Mouse (Mus musculus) liver, adult 2 months (tissue): ENCODE data around the gene Agbl5.

Experiments
- CTCF ChIP-seq: fragments of 200-500 bp; IDR thresholded peaks from 2 replicates; pipeline ENCODE4 v1.5.1; 2011; ENCODE audit warnings: low read depth, low read length, control low read depth
- POLR2A ChIP-seq: fragments of 200-500 bp; IDR thresholded peaks from 2 replicates; pipeline ENCODE4 v1.6.1; 2011; ENCODE audit warnings: low read length, control low read depth; ENCODE audit not compliant: insufficient read depth; ENCODE audit errors: extremely low read depth

DNA sequence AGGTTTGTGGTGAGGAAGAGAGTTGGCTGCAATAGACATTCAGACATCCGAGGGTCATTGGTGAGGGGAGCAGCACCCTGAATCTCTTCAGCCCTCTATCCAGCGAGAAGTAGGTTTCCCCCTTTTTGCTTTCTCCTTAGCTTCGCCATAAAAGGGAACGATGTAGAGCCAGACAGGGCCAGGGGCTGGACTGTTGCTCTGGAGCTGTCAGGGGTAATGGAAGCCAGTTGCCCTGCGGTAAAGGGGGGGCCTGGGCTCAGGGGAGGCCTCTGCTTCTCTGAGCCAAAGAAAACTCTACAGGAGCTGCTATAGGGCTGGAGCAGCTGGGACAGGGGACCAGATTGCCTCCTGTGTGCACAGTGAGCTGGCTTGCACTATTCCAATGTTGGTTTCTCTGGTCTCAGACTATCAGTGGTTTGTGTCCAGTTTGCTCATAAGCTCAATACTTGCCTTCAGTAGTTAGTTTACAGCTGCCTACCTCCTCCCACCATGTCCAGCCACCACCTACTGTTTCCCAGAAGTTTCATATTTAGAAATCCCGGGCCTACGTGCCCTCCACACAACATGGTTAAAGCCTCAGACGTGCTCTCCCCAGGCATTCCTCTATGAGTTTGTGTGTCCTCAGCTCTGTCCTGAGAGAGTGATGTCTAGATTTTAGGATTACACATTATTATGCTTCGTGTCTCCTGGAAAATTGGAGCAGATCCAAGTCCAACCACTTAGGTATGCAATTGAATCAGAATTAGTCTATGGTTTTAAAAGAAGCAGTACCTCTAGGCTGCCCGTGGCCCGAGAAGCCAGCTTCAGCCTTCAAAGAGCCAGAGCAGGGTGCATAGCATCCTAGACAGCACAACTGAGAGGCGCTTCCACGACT lies 20.2 kb downstream of the Agbl5 start:
- no peak for TF ChIP-seq POLR2A
- no peak for TF ChIP-seq CTCF
